Mouse (Mus musculus) adrenal gland (tissue): Measurements from ENCODE around the gene Dhx32.
"Not testable (repeated sequence)": the region's sequence is repeated elsewhere in the genome, so short reads cannot be mapped to it uniquely, and the experiment has no call there.

Experiments
- intact Hi-C: fragments of 180-260 bp; cut with DNase I; formaldehyde crosslinking; loops from one replicate; pipeline ENCODE4 v1.15.1; 2025

The Dhx32 gene

GRCm38 (mm10) chr7:133730324-133731191 is 52.0 kb downstream of the Dhx32 start:
- intact Hi-C loops, result no loop called here

GRCm38 (mm10) chr7:133729351-133729750 is 53.2 kb downstream of the Dhx32 start:
- intact Hi-C loops, result loop anchor here (5.0 kb wide), 1 partner anchor 53 kb away; the partner anchor contains the start of gene Dhx32

GRCm38 (mm10) chr7:133727027-133727426 is 55.5 kb downstream of the Dhx32 start:
- intact Hi-C loops, result loop anchor here (5.0 kb wide), 1 partner anchor 55 kb away; the partner anchor contains the start of gene Dhx32

- intact Hi-C loops, result loop anchor here (5.0 kb wide), 1 partner anchor 57 kb away; the partner anchor contains the start of gene Dhx32
These were observed 57.0 kb downstream of the Dhx32 start for GRCm38 (mm10) chr7:133725571-133725970.

GRCm38 (mm10) chr7:133724844-133725243 is 57.7 kb downstream of the Dhx32 start:
- intact Hi-C loops, result loop anchor here (5.0 kb wide), 2 partner anchors 57 to 68 kb away; partner anchors contain the start of gene Dhx32

- intact Hi-C loops, result loop anchor here (5.0 kb wide), 1 partner anchor 63 kb away; no protein-coding TSS in a partner anchor
These were observed 61.9 kb downstream of the Dhx32 start for GRCm38 (mm10) chr7:133720616-133721015.

- intact Hi-C loops, result no loop called here
These were observed 63.9 kb downstream of the Dhx32 start for GRCm38 (mm10) chr7:133718580-133718979.

- intact Hi-C loops, result no loop called here
These were observed 67.1 kb downstream of the Dhx32 start for GRCm38 (mm10) chr7:133715387-133715786.

GRCm38 (mm10) chr7:133707301-133707700 is 75.2 kb downstream of the Dhx32 start:
- intact Hi-C loops, result loop anchor here (5.0 kb wide), 2 partner anchors 65 to 70 kb away; partner anchors contain the start of gene Fank1

- intact Hi-C loops, result no loop called here
These were observed 78.6 kb downstream of the Dhx32 start for GRCm38 (mm10) chr7:133703906-133704305.

- intact Hi-C loops, result no loop called here
These were observed 80.2 kb downstream of the Dhx32 start for GRCm38 (mm10) chr7:133702333-133702732.

GRCm38 (mm10) chr7:133701366-133701765 is 81.2 kb downstream of the Dhx32 start:
- intact Hi-C loops, result no loop called here

GRCm38 (mm10) chr7:133699885-133700284 is 82.6 kb downstream of the Dhx32 start:
- intact Hi-C loops, result no loop called here

GRCm38 (mm10) chr7:133698021-133698709 is 84.4 kb downstream of the Dhx32 start:
- intact Hi-C loops, result no loop called here

- intact Hi-C loops, result not testable (repeated sequence)
These were observed 96.9 kb downstream of the Dhx32 start for GRCm38 (mm10) chr7:133685644-133686043.

GRCm38 (mm10) chr7:133684701-133685100 is 97.8 kb downstream of the Dhx32 start:
- intact Hi-C loops, result no loop called here

- intact Hi-C loops, result no loop called here
These were observed 98.4 kb downstream of the Dhx32 start for GRCm38 (mm10) chr7:133684110-133684509.

- intact Hi-C loops, result no loop called here
These were observed 98.9 kb downstream of the Dhx32 start for GRCm38 (mm10) chr7:133683626-133684025.

- intact Hi-C loops, result no loop called here
These were observed 102.6 kb downstream of the Dhx32 start, which contains the start of gene Mmp21 for GRCm38 (mm10) chr7:133679961-133680360. TSS of gene Mmp21 (minus strand) at chr7:133680061.

GRCm38 (mm10) chr7:133679439-133679838 is 103.1 kb downstream of the Dhx32 start:
- intact Hi-C loops, result no loop called here

- intact Hi-C loops, result no loop called here
These were observed 103.8 kb downstream of the Dhx32 start for GRCm38 (mm10) chr7:133678716-133679115.

- intact Hi-C loops, result no loop called here
These were observed 106.5 kb downstream of the Dhx32 start for GRCm38 (mm10) chr7:133676002-133676401.
